Mouse (Mus musculus) lung, embryonic 16.5 days (tissue): ENCODE measurements around the gene Tcf19. TPM values are rescaled to one million over a fixed set of nuclear protein-coding genes. Genes with fewer than 3 reads are reported as not detected.
A peak's percentile ranks its signal among the peaks of the same experiment; 100 is the strongest.

Experiments
- ATAC-seq: fragments of 200-750 bp; cut with Nextera tagmentation; 2 replicates; pipeline ENCODE4 v1.8.0; 2017; ENCODE audit warnings: low read depth, mild to moderate bottlenecking, moderate library complexity
- H3K27ac ChIP-seq: fragments of 300-500 bp; sonication (generic); 2 replicates; pipeline ENCODE4 v1.5.1; 2014; ENCODE audit warnings: mild to moderate bottlenecking, control low read depth, low read length
- H3K27me3 ChIP-seq: fragments of 300-500 bp; sonication (generic); 2 replicates; pipeline ENCODE4 v1.6.1; 2014; ENCODE audit warnings: low read depth, low read length, mixed read lengths; ENCODE audit not compliant: control insufficient read depth, insufficient read depth
- H3K36me3 ChIP-seq: fragments of 300-500 bp; sonication (generic); 2 replicates; pipeline ENCODE4 v1.6.1; 2014; ENCODE audit warnings: low read length; ENCODE audit not compliant: control insufficient read depth, insufficient read depth
- H3K4me1 ChIP-seq: fragments of 300-500 bp; sonication (generic); replicated peaks from 2 replicates; pipeline ENCODE4 v1.6.1; 2014; ENCODE audit warnings: low read length, mixed read lengths; ENCODE audit not compliant: control insufficient read depth, insufficient read depth
- H3K4me2 ChIP-seq: fragments of 300-500 bp; sonication (generic); 2 replicates; pipeline ENCODE4 v1.6.1; 2014; ENCODE audit warnings: low read depth, low read length, control low read depth
- H3K4me3 ChIP-seq: fragments of 300-500 bp; sonication (generic); 2 replicates; pipeline ENCODE4 v1.5.1; 2014; ENCODE audit warnings: mild to moderate bottlenecking, low read length, control low read depth
- H3K9ac ChIP-seq: fragments of 300-500 bp; sonication (generic); 2 replicates; pipeline ENCODE4 v1.6.1; 2014; ENCODE audit warnings: low read length, control low read depth
- H3K9me3 ChIP-seq: fragments of 300-500 bp; sonication (generic); 2 replicates; pipeline ENCODE4 v1.6.1; 2016; ENCODE audit warnings: low read length; ENCODE audit not compliant: control insufficient read depth
- whole genome bisulfite sequencing: fragments of 180-500 bp; shearing (Covaris S2); extraction: QIAGEN DNeasy Blood & Tissue Kit; methylation state at CpG from one replicate; pipeline ENCODE4 v1.1.7; 2014; 5-methylcytosine and 5-hydroxymethylcytosine counted together
- polyA plus RNA-seq: library from polyadenylated mRNA; unstranded; fragments of >200 nt; fragmentation: Nextera tagmentation; extraction: Ambion mirVana; gene quantifications from 2 replicates; pipeline ENCODE4 v1.2.1, GENCODE M21; 2015

Gene Tcf19
- polyA plus RNA-seq, 1 experiment from 2014 or later: 96.7 TPM

GRCm38 (mm10) chr17:35539540-35539939, 22.9 kb upstream of the Tcf19 start:
- no peak for ATAC-seq
- no peak overlapping the region for H3K4me3 ChIP-seq
- 53% methylated on average over 10 of the region's 10 CpGs for WGBS

GRCm38 (mm10) chr17:35538476-35538875, 21.9 kb upstream of the Tcf19 start:
- H3K4me2 ChIP-seq: no peak overlapping the region
- H3K27me3 ChIP-seq: no peaks in the 10 kb centered on the region
- H3K4me3 ChIP-seq: no peak overlapping the region
- ATAC-seq: no peak
- no peak overlapping the region for H3K27ac ChIP-seq
- no peaks in the 10 kb centered on the region for H3K9me3 ChIP-seq
- 64% methylated on average over 1 of the region's 1 CpGs for WGBS
- no peaks in the 10 kb centered on the region for H3K4me1 ChIP-seq
- no peaks in the 10 kb centered on the region for H3K36me3 ChIP-seq
- no peak overlapping the region for H3K9ac ChIP-seq

More at GRCm38 (mm10) chr17:35539540-35539939, 22.9 kb upstream of the Tcf19 start:
- Histone ChIP-seq H3K4me2 (no peak overlapping the region), H3K27me3 (no peaks in the 10 kb centered on the region), H3K9me3 (no peaks in the 10 kb centered on the region), H3K9ac (no peak overlapping the region), H3K36me3 (no peaks in the 10 kb centered on the region), H3K27ac (no peak overlapping the region), H3K4me1 (no peaks in the 10 kb centered on the region)

GRCm38 (mm10) chr17:35537421-35537820, 20.8 kb upstream of the Tcf19 start:
- H3K4me2 ChIP-seq: no peak overlapping the region
- no peak overlapping the region for H3K9ac ChIP-seq
- H3K9me3 ChIP-seq: no peaks in the 10 kb centered on the region
- no peaks in the 10 kb centered on the region for H3K27me3 ChIP-seq
- H3K4me3 ChIP-seq: no peak overlapping the region
- no peaks in the 10 kb centered on the region for H3K36me3 ChIP-seq
- H3K27ac ChIP-seq: no peak overlapping the region
- H3K4me1 ChIP-seq: peaks cover 4% of the 10 kb centered on the region; the same call in 1 of the 2 replicates
- 75% methylated on average over 4 of the region's 4 CpGs for WGBS
- ATAC-seq: no peak

- Histone ChIP-seq H3K9me3 (no peaks in the 10 kb centered on the region), H3K4me1 (peaks cover 4% of the 10 kb centered on the region; the same call in 1 of the 2 replicates), H3K4me2 (no peak overlapping the region), H3K4me3 (no peak overlapping the region), H3K9ac (no peak overlapping the region), H3K27me3 (no peaks in the 10 kb centered on the region), H3K27ac (no peak overlapping the region), H3K36me3 (peaks cover 9% of the 10 kb centered on the region)
- peak; percentile 72 for ATAC-seq
- 9% methylated on average over 6 of the region's 6 CpGs for WGBS
These were observed 17.7 kb upstream of the Tcf19 start for GRCm38 (mm10) chr17:35534343-35534742.

GRCm38 (mm10) chr17:35532901-35533300, 16.3 kb upstream of the Tcf19 start, which contains the start of gene Psors1c2:
Gene Psors1c2 (plus strand): TSS chr17:35533201.
- peaks cover 20% of the 10 kb centered on the region for H3K36me3 ChIP-seq
- ATAC-seq: no peak
- H3K4me2 ChIP-seq: no peak within 1 kb of the TSS
- no peaks in the 10 kb centered on the region for H3K27me3 ChIP-seq
- peaks cover 4% of the 10 kb centered on the region; the same call in 1 of the 2 replicates for H3K4me1 ChIP-seq
- 21% methylated on average over 7 of the region's 7 CpGs for WGBS
- no peak within 1 kb of the TSS for H3K27ac ChIP-seq
- no peaks in the 10 kb centered on the region for H3K9me3 ChIP-seq
- H3K9ac ChIP-seq: no peak within 1 kb of the TSS
- no peak within 1 kb of the TSS for H3K4me3 ChIP-seq

- ATAC-seq: no peak
- H3K9ac ChIP-seq: no peak overlapping the region
- WGBS: 1% methylated on average over 3 of the region's 3 CpGs
- no peaks in the 10 kb centered on the region for H3K9me3 ChIP-seq
- peaks cover 4% of the 10 kb centered on the region; the same call in 1 of the 2 replicates for H3K4me1 ChIP-seq
- no peak overlapping the region for H3K4me3 ChIP-seq
- H3K27ac ChIP-seq: no peak overlapping the region
- H3K4me2 ChIP-seq: no peak overlapping the region
- no peaks in the 10 kb centered on the region for H3K27me3 ChIP-seq
- H3K36me3 ChIP-seq: peaks cover 22% of the 10 kb centered on the region
These were observed 15.7 kb upstream of the Tcf19 start for GRCm38 (mm10) chr17:35532360-35532759.

- no peak for ATAC-seq
- Histone ChIP-seq H3K4me1 (no peaks in the 10 kb centered on the region), H3K36me3 (peaks cover 34% of the 10 kb centered on the region), H3K9me3 (no peaks in the 10 kb centered on the region), H3K9ac (no peak overlapping the region; the same call in 1 of the 2 replicates), H3K27ac (no peak overlapping the region), H3K4me3 (no peak overlapping the region), H3K4me2 (no peak overlapping the region), H3K27me3 (no peaks in the 10 kb centered on the region)
- WGBS: 71% methylated on average over 8 of the region's 8 CpGs
These were observed 10.0 kb upstream of the Tcf19 start for GRCm38 (mm10) chr17:35526644-35527043.

GRCm38 (mm10) chr17:35524354-35524753, 7.7 kb upstream of the Tcf19 start:
- H3K9me3 ChIP-seq: no peaks in the 10 kb centered on the region
- H3K4me3 ChIP-seq: no peak overlapping the region
- H3K4me1 ChIP-seq: no peaks in the 10 kb centered on the region
- H3K27me3 ChIP-seq: no peaks in the 10 kb centered on the region
- ATAC-seq: no peak
- H3K4me2 ChIP-seq: no peak overlapping the region
- no peak overlapping the region for H3K9ac ChIP-seq
- 80% methylated on average over 9 of the region's 9 CpGs for WGBS
- no peak overlapping the region for H3K27ac ChIP-seq
- H3K36me3 ChIP-seq: peaks cover 25% of the 10 kb centered on the region

GRCm38 (mm10) chr17:35517526-35517925, 902 bp upstream of the Tcf19 start:
- Histone ChIP-seq H3K27ac (peak overlapping the region; percentile 62), H3K9ac (peak overlapping the region; percentile 71), H3K9me3 (no peaks in the 10 kb centered on the region), H3K4me2 (peak overlapping the region; percentile 72), H3K4me3 (peak overlapping the region; percentile 69), H3K4me1 (peaks cover 29% of the 10 kb centered on the region), H3K36me3 (peaks cover 2% of the 10 kb centered on the region; the same call in 1 of the 2 replicates), H3K27me3 (no peaks in the 10 kb centered on the region)
- WGBS: 5% methylated on average over 12 of the region's 12 CpGs
- ATAC-seq: no peak
